Mouse (Mus musculus) limb, embryonic 13.5 days (tissue): ENCODE data around the gene Tnrc18. TPM values are rescaled to one million over a fixed set of nuclear protein-coding genes. Genes with fewer than 3 reads are reported as not detected.

ENCODE experiments used
- ATAC-seq: fragments of 200-750 bp; cut with Nextera tagmentation; 2 replicates; pipeline ENCODE4 v1.8.0; 2017; ENCODE audit warnings: low read depth, moderate number of reproducible peaks, moderate TSS enrichment; ENCODE audit not compliant: low FRiP score
- H3K27ac ChIP-seq: fragments of 300-500 bp; sonication (generic); 2 replicates; pipeline ENCODE4 v1.5.1; 2015; ENCODE audit warnings: inconsistent platforms, mild to moderate bottlenecking, moderate library complexity
- H3K27me3 ChIP-seq: fragments of 300-500 bp; sonication (generic); 2 replicates; pipeline ENCODE4 v1.6.1; 2015; ENCODE audit warnings: mild to moderate bottlenecking, inconsistent platforms
- H3K36me3 ChIP-seq: fragments of 300-500 bp; sonication (generic); 2 replicates; pipeline ENCODE4 v1.6.1; 2015; ENCODE audit warnings: inconsistent platforms, mild to moderate bottlenecking, moderate library complexity
- H3K4me1 ChIP-seq: fragments of 300-500 bp; sonication (generic); 2 replicates; pipeline ENCODE4 v1.6.1; 2015; ENCODE audit warnings: inconsistent platforms
- H3K4me2 ChIP-seq: fragments of 300-500 bp; sonication (generic); replicated peaks from 2 replicates; pipeline ENCODE4 v1.6.1; 2015; ENCODE audit warnings: inconsistent platforms, mild to moderate bottlenecking, moderate library complexity
- H3K4me3 ChIP-seq: fragments of 300-500 bp; sonication (generic); 2 replicates; pipeline ENCODE4 v1.5.1; 2015; ENCODE audit warnings: moderate library complexity, mild to moderate bottlenecking, inconsistent platforms
- H3K9ac ChIP-seq: fragments of 300-500 bp; sonication (generic); 2 replicates; pipeline ENCODE4 v1.6.1; 2015; ENCODE audit warnings: mild to moderate bottlenecking, inconsistent platforms
- H3K9me3 ChIP-seq: fragments of 300-500 bp; sonication (generic); 2 replicates; pipeline ENCODE4 v1.6.1; 2016; ENCODE audit warnings: inconsistent platforms
- WGBS: fragments of 180-500 bp; shearing (Covaris S2); methylation state at CpG from one replicate; pipeline ENCODE4 v1.1.7; 2015; 5-methylcytosine and 5-hydroxymethylcytosine counted together
- polyA plus RNA-seq: library from polyadenylated mRNA; unstranded; fragments of >200 nt; fragmentation: Nextera tagmentation; extraction: Ambion mirVana; gene quantifications from 2 replicates; pipeline ENCODE4 v1.2.1, GENCODE M21; 2015

The Tnrc18 gene
- polyA plus RNA-seq, 1 experiment from 2014 or later = 37.4 TPM

DNA sequence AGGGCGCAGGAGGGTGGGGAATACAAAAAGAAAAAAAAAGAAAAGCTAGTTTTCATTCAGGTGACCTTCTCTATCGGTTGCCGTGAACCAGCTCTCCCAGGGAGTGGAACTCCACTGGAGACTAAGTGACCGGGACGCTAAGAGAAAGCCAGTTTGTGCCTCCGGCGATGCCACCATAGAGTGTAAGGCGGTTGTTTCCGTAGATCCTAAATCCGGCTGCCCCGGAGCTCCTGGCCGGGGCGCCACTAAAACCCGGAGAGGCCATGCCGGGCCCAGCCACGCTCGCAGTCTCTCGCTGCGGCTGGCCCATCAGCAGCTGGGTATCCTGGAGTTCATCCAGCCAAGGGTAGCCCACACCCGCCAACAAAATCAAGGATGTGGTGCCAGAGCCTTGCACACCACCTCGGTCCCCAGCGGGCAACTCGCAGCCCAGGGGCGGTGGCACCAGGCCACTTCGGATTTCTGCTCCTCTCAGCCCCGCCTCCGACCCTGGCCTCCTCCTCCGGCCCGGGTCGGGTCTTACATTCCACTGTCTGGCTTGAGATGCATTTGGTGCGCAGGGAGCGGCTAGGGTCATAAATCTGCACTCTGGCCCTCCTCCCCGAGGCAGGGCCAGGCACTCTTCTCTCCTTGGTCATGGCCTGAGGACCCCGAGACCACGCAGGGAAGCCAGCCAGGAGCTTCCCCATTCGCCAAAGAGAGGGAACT lies 4.0 kb upstream of the Tnrc18 start:
- ATAC-seq = peak; percentile 20
- no peaks in the 10 kb centered on the region for H3K36me3 ChIP-seq

DNA sequence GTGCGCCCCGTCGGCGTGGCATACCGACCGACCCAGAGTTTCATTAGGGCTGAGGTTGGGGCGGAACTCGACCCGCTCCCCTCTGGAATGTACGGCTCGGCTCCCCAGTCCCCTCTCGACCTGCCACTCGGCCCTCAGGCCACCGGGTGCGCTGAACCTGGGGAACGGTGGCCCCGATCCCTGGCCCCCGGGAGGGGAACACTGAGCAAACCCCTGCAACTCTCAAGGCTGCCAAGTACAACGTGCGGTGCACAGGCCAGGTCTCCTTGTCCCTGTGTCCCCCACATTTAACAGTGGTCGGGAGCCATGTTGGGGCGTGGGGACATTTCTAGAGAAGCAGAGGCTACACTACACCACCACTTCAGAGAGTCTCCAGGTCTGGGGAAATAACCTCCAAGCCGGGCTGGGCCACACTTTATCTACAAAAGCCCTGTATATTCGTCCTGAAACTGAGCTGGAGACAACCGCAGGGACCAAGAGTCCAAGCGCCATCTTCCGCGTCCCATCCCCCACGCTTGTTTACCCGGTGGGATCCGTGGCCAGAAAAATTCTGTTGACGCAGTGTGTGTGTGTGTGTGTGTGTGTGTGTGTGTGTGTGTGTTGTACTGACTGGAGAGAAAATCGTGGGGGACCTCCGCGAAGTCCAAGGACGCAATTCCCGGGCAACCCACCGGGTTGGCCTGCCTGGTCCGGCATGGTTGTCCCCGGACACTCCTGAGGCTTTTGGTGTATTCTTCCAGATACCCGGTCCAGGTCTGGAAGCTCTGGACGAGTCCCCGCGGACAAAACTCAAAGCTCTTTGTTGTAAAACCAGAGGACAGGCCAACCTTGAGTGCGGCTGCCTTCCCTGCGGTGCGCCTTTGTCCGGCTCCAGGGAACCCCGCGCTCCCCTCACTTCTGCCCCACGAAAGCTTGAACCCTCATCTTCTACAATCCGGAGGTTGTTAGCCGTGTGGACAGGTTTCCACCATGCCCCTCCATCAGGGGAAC lies 3.1 kb upstream of the Tnrc18 start:
- H3K4me1 ChIP-seq = peaks cover 26% of the 10 kb centered on the region
- H3K27me3 ChIP-seq = no peaks in the 10 kb centered on the region
- peak overlapping the region; percentile 93 for H3K4me2 ChIP-seq
- no peaks in the 10 kb centered on the region for H3K9me3 ChIP-seq
- no peak for ATAC-seq
- H3K36me3 ChIP-seq = no peaks in the 10 kb centered on the region
- H3K4me3 ChIP-seq = peak overlapping the region; percentile 92
- WGBS = under 1% methylated on average over 53 of the region's 53 CpGs
- H3K27ac ChIP-seq = peak overlapping the region; percentile 100
- H3K9ac ChIP-seq = peak overlapping the region; percentile 98

More for the DNA sequence above, 4.0 kb upstream of the Tnrc18 start:
- under 1% methylated on average over 36 of the region's 36 CpGs for WGBS
- no peaks in the 10 kb centered on the region for H3K9me3 ChIP-seq
- peak overlapping the region; percentile 98 for H3K9ac ChIP-seq
- no peaks in the 10 kb centered on the region for H3K27me3 ChIP-seq
- H3K27ac ChIP-seq = peak overlapping the region; percentile 100
- peak overlapping the region; percentile 92 for H3K4me3 ChIP-seq
- H3K4me1 ChIP-seq = peaks cover 34% of the 10 kb centered on the region
- H3K4me2 ChIP-seq = peak overlapping the region; percentile 93

DNA sequence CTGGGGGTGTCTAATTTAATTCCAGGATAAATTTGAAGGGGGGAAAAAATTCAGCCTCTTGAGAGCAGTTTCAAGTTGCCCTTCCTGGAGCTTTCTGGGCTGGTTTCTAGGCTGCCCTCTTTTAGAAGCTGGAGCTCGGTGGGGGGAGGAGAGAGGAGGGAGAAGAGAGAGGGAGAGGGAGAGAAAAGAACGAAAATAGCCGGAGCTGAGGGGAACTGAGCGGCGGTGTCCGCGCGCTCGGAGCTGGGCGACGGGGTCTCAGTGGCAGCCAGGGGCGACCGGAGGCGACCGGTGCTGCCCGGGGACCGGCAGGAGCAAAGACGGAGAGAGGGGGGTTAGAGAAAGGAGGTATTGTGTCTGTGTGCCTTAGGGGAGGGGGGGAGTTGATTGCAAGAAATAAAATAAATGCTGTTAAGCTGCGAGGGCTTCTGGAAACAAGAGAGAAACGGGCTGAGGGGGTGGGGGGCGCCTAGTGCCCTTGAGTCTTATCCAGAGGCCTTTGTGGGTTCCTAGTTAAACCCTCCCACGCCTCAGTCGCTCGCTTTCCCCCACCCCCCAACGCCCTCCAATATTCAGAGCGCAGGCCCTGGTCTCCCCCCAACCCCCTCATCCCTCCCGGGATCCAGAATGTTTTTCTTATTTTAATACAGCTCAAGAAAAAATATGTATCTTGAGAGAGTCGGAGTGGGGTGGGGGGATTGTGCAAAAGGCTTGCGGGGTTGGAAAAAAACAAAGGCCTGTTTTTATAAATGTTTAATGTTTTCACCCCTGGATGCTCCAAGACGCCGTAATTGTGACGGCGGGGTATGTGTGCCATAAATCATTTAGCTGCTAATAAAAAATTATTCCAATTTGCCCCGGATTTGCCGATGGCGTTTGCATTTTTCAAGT lies 2.2 kb upstream of the Tnrc18 start:
- Histone ChIP-seq H3K9ac (peak overlapping the region; percentile 98), H3K36me3 (peaks cover 5% of the 10 kb centered on the region), H3K4me2 (peak overlapping the region; percentile 93), H3K27ac (peak overlapping the region; percentile 100), H3K9me3 (no peaks in the 10 kb centered on the region), H3K27me3 (no peaks in the 10 kb centered on the region), H3K4me1 (peaks cover 17% of the 10 kb centered on the region), H3K4me3 (peak overlapping the region; percentile 92)
- ATAC-seq = peak; percentile 21; the same call in 1 of the 2 replicates
- under 1% methylated on average over 36 of the region's 36 CpGs for WGBS

GRCm38 (mm10) chr5:142818435-142819360 lies 1.2 kb upstream of the Tnrc18 start:
- Histone ChIP-seq H3K4me1 (peaks cover 8% of the 10 kb centered on the region), H3K4me2 (peak overlapping the region; percentile 93), H3K36me3 (peaks cover 15% of the 10 kb centered on the region), H3K4me3 (peak overlapping the region; percentile 92), H3K27me3 (no peaks in the 10 kb centered on the region), H3K9ac (peak overlapping the region; percentile 98), H3K9me3 (no peaks in the 10 kb centered on the region), H3K27ac (peak overlapping the region; percentile 100)
- WGBS = under 1% methylated on average over 43 of the region's 43 CpGs
- ATAC-seq = peak; percentile 4; the same call in 1 of the 2 replicates

DNA sequence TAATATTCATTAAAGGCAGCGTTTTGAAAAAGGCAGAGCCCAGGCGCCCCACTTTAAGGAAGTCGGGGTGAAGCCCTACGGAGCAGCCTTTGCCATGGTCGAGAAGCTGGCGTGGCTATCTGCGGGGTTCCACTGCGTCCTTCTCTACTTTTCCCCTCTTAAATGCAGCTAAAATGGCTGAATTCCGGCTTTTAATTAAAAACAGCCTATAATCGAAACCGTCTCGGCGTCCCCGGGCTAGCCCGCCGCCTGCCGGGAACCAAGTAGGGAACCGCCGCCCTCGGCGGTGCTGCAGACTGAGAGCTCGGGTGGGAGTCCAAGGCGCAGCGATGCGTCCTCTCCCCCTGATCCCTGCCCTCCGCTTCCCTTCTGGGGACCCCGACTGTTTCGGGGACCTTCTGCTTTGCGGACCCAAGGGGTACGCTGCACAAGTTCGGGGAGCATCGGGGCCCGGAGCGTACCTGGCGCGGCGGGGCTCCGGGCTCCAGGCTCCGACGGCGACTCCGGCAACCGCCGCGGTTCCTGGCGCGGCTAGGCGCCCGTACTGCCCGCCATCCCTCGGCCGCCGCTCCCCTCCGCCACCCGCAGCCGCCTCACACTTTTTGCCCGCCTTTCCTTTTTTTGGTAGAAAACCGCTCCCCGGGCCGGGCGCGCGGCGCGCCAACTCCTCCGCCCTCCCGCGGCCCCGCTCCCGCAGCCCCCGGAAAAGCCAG lies 495 bp downstream of the Tnrc18 start:
- peak overlapping the region; percentile 92 for H3K4me3 ChIP-seq
- H3K27me3 ChIP-seq = no peaks in the 10 kb centered on the region
- no peak for ATAC-seq
- H3K9ac ChIP-seq = peak overlapping the region; percentile 100
- WGBS = under 1% methylated on average over 61 of the region's 71 CpGs
- H3K27ac ChIP-seq = peak overlapping the region; percentile 100
- H3K9me3 ChIP-seq = no peaks in the 10 kb centered on the region
- peaks cover 17% of the 10 kb centered on the region for H3K4me1 ChIP-seq
- peaks cover 29% of the 10 kb centered on the region for H3K36me3 ChIP-seq
- H3K4me2 ChIP-seq = peak overlapping the region; percentile 98

- H3K9me3 ChIP-seq = no peaks in the 10 kb centered on the region
- no peaks in the 10 kb centered on the region for H3K27me3 ChIP-seq
- ATAC-seq = no peak
- peak overlapping the region; percentile 98 for H3K4me2 ChIP-seq
- H3K4me3 ChIP-seq = peak overlapping the region; percentile 92
- peak overlapping the region; percentile 100 for H3K27ac ChIP-seq
- under 1% methylated on average over 39 of the region's 39 CpGs for WGBS
- peaks cover 25% of the 10 kb centered on the region for H3K4me1 ChIP-seq
- H3K9ac ChIP-seq = peak overlapping the region; percentile 100
- peaks cover 36% of the 10 kb centered on the region for H3K36me3 ChIP-seq
Observed at GRCm38 (mm10) chr5:142816031-142816810, 1.2 kb downstream of the Tnrc18 start.

- peak overlapping the region; percentile 100 for H3K9ac ChIP-seq
Observed at GRCm38 (mm10) chr5:142815421-142816001, 2.0 kb downstream of the Tnrc18 start.

DNA sequence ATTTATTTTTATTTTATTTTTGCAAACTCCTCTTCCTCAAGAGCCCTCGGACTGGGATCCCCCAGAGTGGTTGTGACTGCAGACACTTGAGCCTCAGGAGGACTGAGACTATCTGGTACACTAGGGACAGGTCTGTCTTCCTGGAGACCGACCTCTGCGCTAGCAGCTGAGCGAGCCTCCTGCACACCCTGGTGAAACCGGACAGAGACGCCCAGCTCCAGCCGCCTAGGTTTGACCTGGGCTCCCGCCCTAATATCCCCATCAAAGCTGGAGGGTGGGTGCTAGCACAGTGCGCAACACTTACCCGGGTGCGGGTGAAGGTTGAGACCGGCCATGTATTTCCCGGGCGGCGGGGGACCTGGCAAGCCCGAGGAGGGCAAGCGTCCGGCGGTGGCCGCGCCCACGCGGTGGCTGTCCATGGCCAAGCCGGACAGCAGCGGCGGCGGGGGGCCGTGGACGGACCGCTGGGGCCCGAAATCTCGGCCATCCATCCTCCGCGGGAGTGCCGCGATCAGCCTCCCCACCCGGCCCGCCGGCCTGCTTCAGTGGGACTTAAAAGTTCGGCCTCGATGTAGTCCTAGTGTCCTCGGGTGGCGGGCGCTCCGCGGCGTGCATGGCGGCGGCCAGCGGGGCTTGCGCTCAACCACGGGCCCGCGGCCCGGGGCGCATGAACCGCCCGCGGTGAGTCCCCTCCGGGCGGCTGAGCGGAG lies 2.6 kb downstream of the Tnrc18 start:
- H3K9me3 ChIP-seq = no peaks in the 10 kb centered on the region
- H3K27me3 ChIP-seq = no peaks in the 10 kb centered on the region
- WGBS = under 1% methylated on average over 62 of the region's 62 CpGs
- H3K4me2 ChIP-seq = peak overlapping the region; percentile 98
- peaks cover 46% of the 10 kb centered on the region for H3K36me3 ChIP-seq
- H3K9ac ChIP-seq = peak overlapping the region; percentile 100
- peak overlapping the region; percentile 100 for H3K27ac ChIP-seq
- H3K4me3 ChIP-seq = peak overlapping the region; percentile 92
- peaks cover 38% of the 10 kb centered on the region for H3K4me1 ChIP-seq
- ATAC-seq = no peak

More at GRCm38 (mm10) chr5:142815421-142816001, 2.0 kb downstream of the Tnrc18 start:
- Histone ChIP-seq H3K9me3 (no peaks in the 10 kb centered on the region), H3K27ac (peak overlapping the region; percentile 100), H3K4me1 (peaks cover 32% of the 10 kb centered on the region), H3K36me3 (peaks cover 41% of the 10 kb centered on the region), H3K27me3 (no peaks in the 10 kb centered on the region), H3K4me2 (peak overlapping the region; percentile 98), H3K4me3 (peak overlapping the region; percentile 92)
- ATAC-seq = no peak
- under 1% methylated on average over 30 of the region's 30 CpGs for WGBS

GRCm38 (mm10) chr5:142814161-142814651 lies 3.3 kb downstream of the Tnrc18 start:
- H3K4me1 ChIP-seq = peaks cover 45% of the 10 kb centered on the region
- WGBS = under 1% methylated on average over 22 of the region's 22 CpGs
- peaks cover 52% of the 10 kb centered on the region for H3K36me3 ChIP-seq
- peak overlapping the region; percentile 98 for H3K4me2 ChIP-seq
- H3K27me3 ChIP-seq = no peaks in the 10 kb centered on the region
- H3K27ac ChIP-seq = peak overlapping the region; percentile 100
- ATAC-seq = no peak
- H3K9me3 ChIP-seq = no peaks in the 10 kb centered on the region
- peak overlapping the region; percentile 100 for H3K9ac ChIP-seq
- peak overlapping the region; percentile 92 for H3K4me3 ChIP-seq
